Mouse (Mus musculus) small intestine, adult 2 months (tissue): Measurements from ENCODE around the gene Cacng2.

ENCODE experiments used
- CTCF ChIP-seq: fragments of 200-500 bp; IDR thresholded peaks from 2 replicates; pipeline ENCODE4 v1.5.1; 2012; ENCODE audit warnings: low read depth, mild to moderate bottlenecking, control low read depth, inconsistent platforms, low read length, moderate library complexity, mixed read lengths; ENCODE audit not compliant: insufficient replicate concordance, insufficient read length; ENCODE audit errors: extremely low read depth
- POLR2A ChIP-seq: fragments of 200-500 bp; IDR thresholded peaks from 2 replicates; pipeline ENCODE4 v1.6.1; 2012; ENCODE audit warnings: low read depth, mild to moderate bottlenecking, control low read depth, inconsistent platforms, low read length, moderate library complexity

- no peak for TF ChIP-seq POLR2A
- no peak for TF ChIP-seq CTCF
Observed at GRCm38 (mm10) chr15:78056930-78057329, 62.9 kb downstream of the Cacng2 start.
